Mouse (Mus musculus) forebrain, embryonic 10.5 days (tissue): Measurements from ENCODE around the gene Pomgnt2. TPM values are rescaled to one million over a fixed set of nuclear protein-coding genes. Genes with fewer than 3 reads are reported as not detected.

Experiments
- DNase-seq: peaks from one replicate; pipeline ENCODE4 v3.0.0-alpha.2; 2017; ENCODE audit warnings: low spot score; ENCODE audit errors: extremely low spot score
- H3K27ac ChIP-seq: fragments of 300-500 bp; sonication (generic); 2 replicates; pipeline ENCODE4 v1.5.1; 2016; ENCODE audit warnings: mild to moderate bottlenecking
- H3K27me3 ChIP-seq: fragments of 300-500 bp; sonication (generic); 2 replicates; pipeline ENCODE4 v1.6.1; 2016; ENCODE audit warnings: mild to moderate bottlenecking; ENCODE audit not compliant: poor library complexity, severe bottlenecking
- H3K36me3 ChIP-seq: fragments of 300-500 bp; sonication (generic); replicated peaks from 2 replicates; pipeline ENCODE4 v1.6.1; 2016; ENCODE audit warnings: mild to moderate bottlenecking, moderate library complexity
- H3K4me1 ChIP-seq: fragments of 300-500 bp; sonication (generic); 2 replicates; pipeline ENCODE4 v1.6.1; 2016
- H3K4me3 ChIP-seq: fragments of 300-500 bp; sonication (generic); 2 replicates; pipeline ENCODE4 v1.5.1; 2016; ENCODE audit warnings: mild to moderate bottlenecking, moderate library complexity
- H3K9me3 ChIP-seq: fragments of 300-500 bp; sonication (generic); 2 replicates; pipeline ENCODE4 v1.6.1; 2016; ENCODE audit warnings: mild to moderate bottlenecking, moderate library complexity
- WGBS: fragments of 180-500 bp; shearing (Covaris S2); methylation state at CpG from one replicate; pipeline ENCODE4 v1.1.7; 2016; 5-methylcytosine and 5-hydroxymethylcytosine counted together
- polyA plus RNA-seq: library from polyadenylated mRNA; unstranded; fragments of >200 nt; fragmentation: Nextera tagmentation; extraction: Ambion mirVana; gene quantifications from 2 replicates; pipeline ENCODE4 v1.2.1, GENCODE M21; 2016

Gene Pomgnt2
- polyA plus RNA-seq, 1 experiment from 2014 or later, result 12.5 TPM

DNA sequence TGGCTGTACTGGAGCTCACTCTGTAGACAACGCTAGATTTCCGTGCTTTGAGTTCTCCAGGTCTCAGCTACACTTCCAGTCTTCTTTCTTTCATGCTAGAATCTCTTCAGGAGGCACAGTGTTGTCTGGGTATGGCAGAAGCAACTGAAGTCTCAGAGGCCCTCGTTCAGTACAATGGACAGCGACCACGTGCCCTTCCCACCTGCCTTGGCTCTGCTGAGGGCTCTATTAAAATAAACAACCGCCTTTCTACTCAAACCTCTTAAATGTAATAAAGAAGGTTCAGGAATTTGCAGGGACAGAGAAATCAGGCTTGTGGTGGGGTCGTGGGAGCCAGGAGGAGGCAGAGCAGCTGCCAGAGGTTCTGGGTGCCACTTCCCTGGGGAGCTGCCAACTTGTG lies 9.7 kb upstream of the Pomgnt2 start:
- Histone ChIP-seq H3K27me3 (no peaks in the 10 kb centered on the region), H3K4me3 (no peak overlapping the region), H3K27ac (no peak overlapping the region), H3K4me1 (peaks cover 6% of the 10 kb centered on the region; the same call in 1 of the 2 replicates), H3K9me3 (peaks cover under 1% of the 10 kb centered on the region; the same call in 1 of the 2 replicates), H3K36me3 (no peaks in the 10 kb centered on the region)
- DNase-seq, result no peak
- 10% methylated on average over 7 of the region's 7 CpGs for WGBS

DNA sequence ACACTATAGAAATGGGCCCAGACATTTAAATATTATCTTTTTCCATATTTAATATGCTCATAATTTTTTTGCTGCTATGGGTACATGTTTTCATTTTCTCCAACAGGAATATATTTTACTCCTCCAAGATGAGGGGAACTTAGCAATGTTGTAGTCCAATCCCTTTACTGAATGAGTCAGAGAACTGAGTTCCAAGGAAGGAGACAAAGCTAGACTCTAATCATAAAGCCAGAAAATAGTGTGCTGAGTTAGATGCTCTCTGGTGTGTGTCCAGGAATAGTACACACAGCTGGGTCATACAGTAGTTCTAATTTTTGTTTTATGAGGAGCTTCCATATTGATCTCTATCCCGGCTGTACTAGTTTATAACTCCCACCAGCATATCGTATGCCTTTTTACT lies 9.3 kb upstream of the Pomgnt2 start:
- 91% methylated on average over 2 of the region's 2 CpGs for WGBS
- DNase-seq, result no peak
- H3K27ac ChIP-seq, result no peak overlapping the region
- H3K36me3 ChIP-seq, result no peaks in the 10 kb centered on the region
- peaks cover 6% of the 10 kb centered on the region; the same call in 1 of the 2 replicates for H3K4me1 ChIP-seq
- no peak overlapping the region for H3K4me3 ChIP-seq
- H3K9me3 ChIP-seq, result peaks cover 5% of the 10 kb centered on the region; the same call in 1 of the 2 replicates
- H3K27me3 ChIP-seq, result no peaks in the 10 kb centered on the region

DNA sequence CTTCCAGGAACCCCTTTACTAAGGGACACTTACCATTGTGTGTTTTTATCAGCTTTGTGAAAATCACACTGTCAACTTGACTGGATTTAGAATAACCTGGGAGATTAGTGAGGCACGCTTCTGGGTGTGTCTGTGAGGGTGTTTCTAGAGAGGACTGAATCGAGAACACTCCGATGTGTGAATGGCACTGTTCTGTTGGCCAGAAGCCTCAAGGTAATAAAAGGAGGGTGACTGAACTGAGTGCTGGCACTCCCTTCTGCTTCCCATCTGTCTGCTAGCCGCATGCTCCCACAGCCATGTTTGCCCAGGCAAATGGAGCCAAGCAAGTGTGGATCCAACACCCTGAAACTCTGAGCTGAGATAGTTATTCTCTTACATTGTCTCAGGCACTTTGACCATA lies 1.1 kb upstream of the Pomgnt2 start:
- Histone ChIP-seq H3K9me3 (peaks cover 6% of the 10 kb centered on the region; the same call in 1 of the 2 replicates), H3K36me3 (no peaks in the 10 kb centered on the region), H3K27ac (no peak overlapping the region), H3K4me1 (peaks cover 19% of the 10 kb centered on the region), H3K27me3 (no peaks in the 10 kb centered on the region), H3K4me3 (no peak overlapping the region)
- no peak for DNase-seq
- 89% methylated on average over 4 of the region's 4 CpGs for WGBS

- H3K36me3 ChIP-seq, result no peaks in the 10 kb centered on the region; the same call in 1 of the 2 replicates
- peaks cover 19% of the 10 kb centered on the region for H3K4me1 ChIP-seq
- H3K9me3 ChIP-seq, result no peaks in the 10 kb centered on the region
- no peaks in the 10 kb centered on the region for H3K27me3 ChIP-seq
- peak overlapping the region; percentile 86 for H3K27ac ChIP-seq
- H3K4me3 ChIP-seq, result peak overlapping the region; percentile 94
- under 1% methylated on average over 52 of the region's 53 CpGs for WGBS
- DNase-seq, result peak; percentile 80
Measured at GRCm38 (mm10) chr9:121995508-121996131, 1.3 kb downstream of the Pomgnt2 start.

DNA sequence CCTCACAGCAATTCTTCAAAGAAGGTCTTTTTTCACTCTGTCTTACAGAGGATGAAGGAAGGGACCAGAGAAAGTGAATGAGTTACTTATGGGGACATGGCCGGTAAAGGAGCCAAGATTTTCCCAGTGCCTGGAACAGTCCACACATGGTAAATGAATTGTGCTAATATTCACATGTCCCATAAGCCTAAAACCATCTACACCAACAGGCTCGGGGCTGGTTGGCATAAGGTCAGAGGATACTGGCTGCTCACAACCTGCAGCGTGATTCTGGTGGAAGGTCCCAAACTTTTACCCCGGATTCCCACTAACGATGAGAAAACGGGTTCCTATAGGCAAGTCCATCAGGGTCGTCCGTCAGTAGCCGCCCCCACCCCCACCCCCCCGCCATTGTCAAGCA lies 1.8 kb downstream of the Pomgnt2 start:
- Histone ChIP-seq H3K27ac (peak overlapping the region; percentile 86), H3K4me1 (peaks cover 21% of the 10 kb centered on the region), H3K27me3 (no peaks in the 10 kb centered on the region), H3K36me3 (peaks cover 3% of the 10 kb centered on the region; the same call in 1 of the 2 replicates), H3K4me3 (peak overlapping the region; percentile 94), H3K9me3 (no peaks in the 10 kb centered on the region)
- 18% methylated on average over 10 of the region's 10 CpGs for WGBS
- DNase-seq, result no peak

DNA sequence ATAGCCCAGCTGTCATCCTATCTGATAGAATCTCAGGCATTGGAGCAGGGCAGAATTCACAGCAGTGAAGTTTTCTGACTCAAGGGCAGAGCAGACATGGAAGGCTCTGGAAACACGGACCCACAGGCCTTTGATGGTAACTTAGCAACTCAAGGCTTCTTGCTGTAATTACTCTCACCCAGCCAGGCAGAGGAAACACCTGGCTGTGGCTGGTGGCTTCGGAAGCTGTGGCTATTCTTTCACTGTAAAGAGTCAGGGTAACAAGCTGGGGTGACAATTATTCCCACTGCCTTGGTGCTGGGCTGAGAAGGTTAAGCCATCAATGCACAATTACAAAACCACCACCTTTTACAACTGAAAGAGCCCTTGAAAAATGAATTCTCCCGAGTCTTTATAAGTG lies 3.9 kb downstream of the Pomgnt2 start:
- Histone ChIP-seq H3K9me3 (no peaks in the 10 kb centered on the region), H3K36me3 (peaks cover 3% of the 10 kb centered on the region; the same call in 1 of the 2 replicates), H3K4me1 (peaks cover 30% of the 10 kb centered on the region), H3K4me3 (no peak overlapping the region), H3K27ac (no peak overlapping the region), H3K27me3 (no peaks in the 10 kb centered on the region)
- 78% methylated on average over 3 of the region's 3 CpGs for WGBS
- DNase-seq, result no peak

DNA sequence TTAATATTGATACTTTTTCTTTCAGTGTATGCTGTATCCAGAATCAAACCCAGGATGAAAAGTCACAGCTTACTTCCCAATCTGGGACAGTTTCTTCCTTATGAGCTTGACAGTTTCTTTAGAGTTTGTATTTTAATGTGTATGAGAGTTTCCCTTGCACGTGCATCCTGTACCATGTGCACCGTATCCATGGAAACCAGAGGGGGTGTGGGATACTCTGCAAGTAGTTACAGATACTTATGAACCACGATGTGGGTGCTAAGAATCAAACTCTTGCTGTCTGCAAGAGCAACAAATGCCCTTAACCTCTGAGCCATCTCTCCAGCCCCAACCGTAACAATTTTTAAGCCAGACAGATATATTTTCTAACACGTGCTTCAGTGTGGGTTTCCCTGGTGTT lies 5.9 kb downstream of the Pomgnt2 start:
- H3K9me3 ChIP-seq, result no peaks in the 10 kb centered on the region
- 86% methylated on average over 5 of the region's 5 CpGs for WGBS
- H3K4me1 ChIP-seq, result peaks cover 30% of the 10 kb centered on the region
- H3K27ac ChIP-seq, result no peak overlapping the region
- no peaks in the 10 kb centered on the region for H3K27me3 ChIP-seq
- peaks cover 3% of the 10 kb centered on the region; the same call in 1 of the 2 replicates for H3K36me3 ChIP-seq
- no peak for DNase-seq
- H3K4me3 ChIP-seq, result no peak overlapping the region

- 50% methylated on average over 5 of the region's 5 CpGs for WGBS
- Histone ChIP-seq H3K4me1 (peaks cover 27% of the 10 kb centered on the region), H3K36me3 (peaks cover 3% of the 10 kb centered on the region; the same call in 1 of the 2 replicates), H3K27me3 (no peaks in the 10 kb centered on the region), H3K4me3 (no peak overlapping the region), H3K9me3 (no peaks in the 10 kb centered on the region), H3K27ac (no peak overlapping the region)
- no peak for DNase-seq
Measured at GRCm38 (mm10) chr9:121989536-121989935, 7.4 kb downstream of the Pomgnt2 start.

DNA sequence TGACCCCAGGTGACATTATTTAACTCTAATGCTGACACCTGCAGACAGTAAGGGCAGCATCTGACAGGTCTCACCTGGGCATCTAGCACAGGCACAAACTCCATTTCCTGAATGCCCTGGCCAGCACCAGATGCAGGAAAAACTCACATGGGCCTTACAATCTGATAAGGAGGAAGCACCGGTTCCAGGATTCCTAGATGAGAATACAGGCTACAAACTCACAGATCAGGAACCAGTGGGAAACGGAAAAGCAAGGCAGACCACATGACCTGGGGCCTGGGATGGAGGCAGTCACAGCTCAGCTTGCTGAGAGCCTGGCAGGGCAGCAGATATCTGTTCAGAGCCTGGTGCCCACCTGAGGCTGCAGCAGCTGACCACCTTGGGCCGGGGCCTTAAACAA lies 8.0 kb downstream of the Pomgnt2 start:
- H3K36me3 ChIP-seq, result peaks cover 3% of the 10 kb centered on the region; the same call in 1 of the 2 replicates
- no peak for DNase-seq
- H3K4me1 ChIP-seq, result peaks cover 23% of the 10 kb centered on the region
- H3K27me3 ChIP-seq, result no peaks in the 10 kb centered on the region
- no peak overlapping the region for H3K4me3 ChIP-seq
- no peak overlapping the region for H3K27ac ChIP-seq
- H3K9me3 ChIP-seq, result no peaks in the 10 kb centered on the region
- 85% methylated on average over 3 of the region's 3 CpGs for WGBS

GRCm38 (mm10) chr9:121984465-121985461 lies 12.1 kb downstream of the Pomgnt2 start:
- WGBS, result 74% methylated on average over 15 of the region's 15 CpGs

DNA sequence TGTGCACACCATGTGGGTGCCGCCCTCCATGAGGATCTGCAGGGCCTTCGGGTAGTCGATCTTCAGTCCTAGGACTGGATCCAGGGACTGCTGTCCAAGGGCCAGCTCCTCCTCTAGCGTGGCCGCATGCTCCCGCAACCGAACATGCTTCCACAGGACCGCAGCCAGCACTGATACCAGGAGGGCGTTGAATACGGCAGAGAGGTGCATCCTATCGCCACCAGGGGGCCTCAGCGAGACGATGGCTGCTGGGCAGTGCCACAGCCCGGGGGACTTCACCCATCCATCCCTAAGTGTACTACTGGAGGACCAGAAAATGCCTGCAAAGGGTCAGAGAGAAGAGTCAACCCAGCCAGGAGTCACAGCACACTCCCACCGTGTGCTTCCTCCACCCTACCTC lies 13.4 kb downstream of the Pomgnt2 start:
- H3K27ac ChIP-seq, result no peak overlapping the region
- peaks cover 24% of the 10 kb centered on the region for H3K36me3 ChIP-seq
- peaks cover 10% of the 10 kb centered on the region for H3K4me1 ChIP-seq
- WGBS, result 61% methylated on average over 15 of the region's 15 CpGs
- DNase-seq, result peak; percentile 58
- no peak overlapping the region for H3K4me3 ChIP-seq
- H3K9me3 ChIP-seq, result no peaks in the 10 kb centered on the region
- H3K27me3 ChIP-seq, result no peaks in the 10 kb centered on the region

More at GRCm38 (mm10) chr9:121984465-121985461, 12.1 kb downstream of the Pomgnt2 start:
- Histone ChIP-seq H3K27me3 (no peaks in the 10 kb centered on the region), H3K9me3 (no peaks in the 10 kb centered on the region), H3K36me3 (peaks cover 24% of the 10 kb centered on the region), H3K27ac (peak overlapping the region; percentile 68; the same call in 1 of the 2 replicates), H3K4me3 (no peak overlapping the region), H3K4me1 (peaks cover 17% of the 10 kb centered on the region)
- DNase-seq, result peak; percentile 73

DNA sequence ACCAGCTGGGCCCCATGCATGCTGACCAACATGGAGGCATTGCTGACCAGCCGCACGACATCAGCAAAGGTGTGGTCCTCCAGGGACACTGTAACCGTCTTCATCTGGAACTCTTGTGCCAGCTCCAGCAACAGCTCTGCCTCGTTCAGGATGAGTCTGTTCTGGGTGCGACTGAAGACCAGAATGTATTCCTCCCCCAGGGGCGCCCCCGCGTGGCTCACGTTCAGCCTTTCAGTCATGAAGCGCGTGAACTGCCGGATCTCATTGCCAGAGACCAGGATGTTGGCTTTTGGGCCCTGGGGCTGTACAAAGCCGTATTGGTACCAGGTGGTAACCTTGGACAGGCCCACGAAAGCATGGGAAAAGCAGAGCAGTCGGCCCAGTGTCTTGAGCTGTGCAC lies 14.2 kb downstream of the Pomgnt2 start:
- H3K4me3 ChIP-seq, result no peak overlapping the region
- H3K9me3 ChIP-seq, result no peaks in the 10 kb centered on the region
- WGBS, result 92% methylated on average over 15 of the region's 15 CpGs
- H3K36me3 ChIP-seq, result peaks cover 24% of the 10 kb centered on the region
- H3K4me1 ChIP-seq, result peaks cover 10% of the 10 kb centered on the region
- H3K27ac ChIP-seq, result no peak overlapping the region
- H3K27me3 ChIP-seq, result no peaks in the 10 kb centered on the region
- no peak for DNase-seq
